Mouse (Mus musculus): ENCODE results near the gene Krit1. TPM values are rescaled to one million over a fixed set of nuclear protein-coding genes. Genes with fewer than 3 reads are reported as not detected.
"Not testable (repeated sequence)": the region's sequence is repeated elsewhere in the genome, so short reads cannot be mapped to it uniquely, and the experiment has no call there.

Gene Krit1
- 59.4 and 62.0 TPM in 2 replicates for polyA plus RNA-seq (2015; fragmentation: Nextera tagmentation; extraction: Ambion mirVana)

GRCm38 (mm10) chr5:3802433-3803291 is at the start of gene Krit1, which contains the start of gene Ankib1:
TSS of gene Krit1 (plus strand) at chr5:3803184.
TSS of gene Ankib1 (minus strand) at chr5:3802925.
- Histone ChIP-seq H3K4me1 (replicated peaks) (peaks cover 31% of the 10 kb centered on the region), H3K27me3 (no peaks in the 10 kb centered on the region), H3K36me3 (0 out of 2 replicates have a peak, but pooled peaks cover 4% of the 10 kb centered on the region), H3K9me3 (no peaks in the 10 kb centered on the region), H3K9ac (peak within 1 kb of the TSS; percentile 90), H3K4me2 (peak within 1 kb of the TSS; percentile 92), H3K27ac (replicated peaks) (peak within 1 kb of the TSS; percentile 96), H3K4me3 (peak within 1 kb of the TSS; percentile 93)
- under 1% methylated on average over 98 of the region's 109 CpGs for WGBS
- peak; percentile 97 for ATAC-seq (ENCODE audit: low read depth)

GRCm38 (mm10) chr5:3771512-3771911 is 31.5 kb upstream of the Krit1 start:
- ATAC-seq (ENCODE audit: low read depth), result no peak
- no peak overlapping the region for H3K9ac ChIP-seq
- H3K27me3 ChIP-seq, result no peaks in the 10 kb centered on the region
- H3K36me3 ChIP-seq, result peaks cover 14% of the 10 kb centered on the region
- H3K4me2 ChIP-seq, result no peak overlapping the region
- WGBS, result 65% methylated on average over 3 of the region's 3 CpGs
- H3K27ac ChIP-seq (replicated peaks), result peak overlapping the region; percentile 54
- peaks cover 14% of the 10 kb centered on the region for H3K4me1 ChIP-seq (replicated peaks)
- no peak overlapping the region for H3K4me3 ChIP-seq
- H3K9me3 ChIP-seq, result no peaks in the 10 kb centered on the region

GRCm38 (mm10) chr5:3772017-3772416 is 31.0 kb upstream of the Krit1 start:
- Histone ChIP-seq H3K27ac (replicated peaks) (peak overlapping the region; percentile 54), H3K36me3 (peaks cover 9% of the 10 kb centered on the region), H3K27me3 (no peaks in the 10 kb centered on the region), H3K4me1 (replicated peaks) (peaks cover 14% of the 10 kb centered on the region), H3K4me2 (no peak overlapping the region), H3K4me3 (no peak overlapping the region), H3K9ac (no peak overlapping the region), H3K9me3 (no peaks in the 10 kb centered on the region)
- no peak for ATAC-seq (ENCODE audit: low read depth)
- 71% methylated on average over 3 of the region's 3 CpGs for WGBS

GRCm38 (mm10) chr5:3782670-3783069 is 20.3 kb upstream of the Krit1 start:
- H3K9me3 ChIP-seq, result no peaks in the 10 kb centered on the region
- no peak overlapping the region for H3K4me2 ChIP-seq
- H3K36me3 ChIP-seq, result no peaks in the 10 kb centered on the region
- ATAC-seq (ENCODE audit: low read depth), result no peak
- H3K9ac ChIP-seq, result no peak overlapping the region
- H3K4me3 ChIP-seq, result no peak overlapping the region
- H3K27ac ChIP-seq (replicated peaks), result no peak overlapping the region
- H3K27me3 ChIP-seq, result no peaks in the 10 kb centered on the region
- H3K4me1 ChIP-seq (replicated peaks), result peaks cover 6% of the 10 kb centered on the region; the same call in 1 of the 2 replicates

GRCm38 (mm10) chr5:3783947-3784681 is 18.9 kb upstream of the Krit1 start:
- 90% methylated on average over 2 of the region's 2 CpGs for WGBS
- ATAC-seq (ENCODE audit: low read depth), result no peak

GRCm38 (mm10) chr5:3784751-3785496 is 18.1 kb upstream of the Krit1 start:
- H3K27ac ChIP-seq (replicated peaks), result no peak overlapping the region
- H3K9me3 ChIP-seq, result no peaks in the 10 kb centered on the region
- H3K4me1 ChIP-seq (replicated peaks), result peaks cover 7% of the 10 kb centered on the region; the same call in 1 of the 2 replicates
- no peak overlapping the region for H3K4me3 ChIP-seq
- no peak overlapping the region for H3K4me2 ChIP-seq
- H3K9ac ChIP-seq, result no peak overlapping the region
- no peaks in the 10 kb centered on the region for H3K36me3 ChIP-seq
- ATAC-seq (ENCODE audit: low read depth), result no peak
- WGBS, result 21% methylated on average over 1 of the region's 1 CpGs
- no peaks in the 10 kb centered on the region for H3K27me3 ChIP-seq

More at GRCm38 (mm10) chr5:3783947-3784681, 18.9 kb upstream of the Krit1 start:
- Histone ChIP-seq H3K9ac (no peak overlapping the region), H3K4me3 (no peak overlapping the region), H3K27ac (replicated peaks) (no peak overlapping the region), H3K4me2 (no peak overlapping the region), H3K4me1 (replicated peaks) (peaks cover 7% of the 10 kb centered on the region; the same call in 1 of the 2 replicates), H3K27me3 (no peaks in the 10 kb centered on the region), H3K9me3 (no peaks in the 10 kb centered on the region), H3K36me3 (no peaks in the 10 kb centered on the region)

GRCm38 (mm10) chr5:3787548-3787947 is 15.4 kb upstream of the Krit1 start:
- H3K36me3 ChIP-seq, result no peaks in the 10 kb centered on the region
- H3K27me3 ChIP-seq, result no peaks in the 10 kb centered on the region
- H3K4me2 ChIP-seq, result no peak overlapping the region
- H3K9ac ChIP-seq, result no peak overlapping the region
- no peak for ATAC-seq (ENCODE audit: low read depth)
- no peak overlapping the region for H3K4me3 ChIP-seq
- peaks cover 7% of the 10 kb centered on the region; the same call in 1 of the 2 replicates for H3K4me1 ChIP-seq (replicated peaks)
- H3K27ac ChIP-seq (replicated peaks), result no peak overlapping the region
- no peaks in the 10 kb centered on the region for H3K9me3 ChIP-seq
- 81% methylated on average over 4 of the region's 4 CpGs for WGBS

GRCm38 (mm10) chr5:3791048-3791447 is 11.9 kb upstream of the Krit1 start:
- Histone ChIP-seq H3K9ac (no peak overlapping the region), H3K4me3 (no peak overlapping the region), H3K4me1 (replicated peaks) (0 out of 2 replicates have a peak, but pooled peaks cover 4% of the 10 kb centered on the region), H3K27me3 (no peaks in the 10 kb centered on the region), H3K27ac (replicated peaks) (no peak overlapping the region), H3K9me3 (no peaks in the 10 kb centered on the region), H3K4me2 (no peak overlapping the region), H3K36me3 (no peaks in the 10 kb centered on the region)
- ATAC-seq (ENCODE audit: low read depth), result no peak

GRCm38 (mm10) chr5:3797101-3797500 is 5.9 kb upstream of the Krit1 start:
- not testable (repeated sequence) for H3K27ac ChIP-seq (replicated peaks); ATAC-seq (ENCODE audit: low read depth)
- WGBS, result 91% methylated on average over 2 of the region's 2 CpGs

GRCm38 (mm10) chr5:3798656-3799055 is 4.3 kb upstream of the Krit1 start:
- H3K4me1 ChIP-seq (replicated peaks), result peaks cover 22% of the 10 kb centered on the region
- not testable (repeated sequence) for ATAC-seq (ENCODE audit: low read depth); H3K36me3 ChIP-seq; H3K9ac ChIP-seq; H3K9me3 ChIP-seq; H3K4me2 ChIP-seq; H3K4me3 ChIP-seq; H3K27ac ChIP-seq (replicated peaks); H3K27me3 ChIP-seq

More at GRCm38 (mm10) chr5:3797101-3797500, 5.9 kb upstream of the Krit1 start:
- peaks cover 22% of the 10 kb centered on the region for H3K4me1 ChIP-seq (replicated peaks)
- H3K9ac ChIP-seq, H3K27me3 ChIP-seq, H3K36me3 ChIP-seq, H3K4me2 ChIP-seq, H3K9me3 ChIP-seq, H3K4me3 ChIP-seq: not testable (repeated sequence)

GRCm38 (mm10) chr5:3800041-3800440 is 2.9 kb upstream of the Krit1 start:
- H3K27ac ChIP-seq (replicated peaks), result no peak overlapping the region
- no peak overlapping the region for H3K4me3 ChIP-seq
- 84% methylated on average over 1 of the region's 1 CpGs for WGBS
- no peaks in the 10 kb centered on the region for H3K27me3 ChIP-seq
- H3K9me3 ChIP-seq, result no peaks in the 10 kb centered on the region
- peaks cover 31% of the 10 kb centered on the region for H3K4me1 ChIP-seq (replicated peaks)
- no peaks in the 10 kb centered on the region for H3K36me3 ChIP-seq
- ATAC-seq (ENCODE audit: low read depth), result no peak
- H3K4me2 ChIP-seq, result no peak overlapping the region; the same call in 1 of the 2 replicates
- no peak overlapping the region for H3K9ac ChIP-seq
